Mouse (Mus musculus) olfactory bulb, adult 2 months (tissue): ENCODE measurements around the gene Col15a1.

ENCODE experiments used
- CTCF ChIP-seq: fragments of 200-500 bp; IDR thresholded peaks from 2 replicates; pipeline ENCODE4 v1.5.1; 2012; ENCODE audit warnings: low read depth, mild to moderate bottlenecking, low read length, moderate library complexity; ENCODE audit not compliant: insufficient read depth
- POLR2A ChIP-seq: fragments of 200-500 bp; IDR thresholded peaks from 2 replicates; pipeline ENCODE4 v1.6.1; 2012; ENCODE audit warnings: mild to moderate bottlenecking, low read depth, low read length, moderate library complexity; ENCODE audit not compliant: insufficient read depth

GRCm38 (mm10) chr4:47208421-47208991 is 545 bp downstream of the Col15a1 start:
- no peak for TF ChIP-seq POLR2A
- no peak for TF ChIP-seq CTCF
